Mouse (Mus musculus) gastrocnemius, adult 2 months (tissue): ENCODE data around the gene Clasp2. TPM values are rescaled to one million over a fixed set of nuclear protein-coding genes. Genes with fewer than 3 reads are reported as not detected.

Experiments used
- DNase-seq: peaks from one replicate; pipeline ENCODE4 v3.0.0; 2022
- H3K27ac ChIP-seq: fragments of 200-600 bp; 2 replicates; pipeline ENCODE4 v1.8.1; 2022; ENCODE audit warnings: mild to moderate bottlenecking
- H3K4me3 ChIP-seq: fragments of 200-600 bp; 2 replicates; pipeline ENCODE4 v1.8.1; 2022; ENCODE audit warnings: mild to moderate bottlenecking, moderate library complexity
- CTCF ChIP-seq: fragments of 200-600 bp; IDR thresholded peaks from 2 replicates; pipeline ENCODE4 v1.8.1; 2022; ENCODE audit warnings: antibody characterized with exemption, mild to moderate bottlenecking, moderate library complexity
- intact Hi-C: fragments of 180-260 bp; cut with DNase I; formaldehyde crosslinking; loops from one replicate; pipeline ENCODE4 v1.15.1; 2025
- total RNA-seq, 2 experiments: library from RNA; stranded (reverse); gene quantifications; 2 replicates each; pipeline ENCODE4 v1.2.3; 2021

The Clasp2 gene
- total RNA-seq, 2 experiments from 2014 or later = 42.0 to 52.7 TPM

DNA sequence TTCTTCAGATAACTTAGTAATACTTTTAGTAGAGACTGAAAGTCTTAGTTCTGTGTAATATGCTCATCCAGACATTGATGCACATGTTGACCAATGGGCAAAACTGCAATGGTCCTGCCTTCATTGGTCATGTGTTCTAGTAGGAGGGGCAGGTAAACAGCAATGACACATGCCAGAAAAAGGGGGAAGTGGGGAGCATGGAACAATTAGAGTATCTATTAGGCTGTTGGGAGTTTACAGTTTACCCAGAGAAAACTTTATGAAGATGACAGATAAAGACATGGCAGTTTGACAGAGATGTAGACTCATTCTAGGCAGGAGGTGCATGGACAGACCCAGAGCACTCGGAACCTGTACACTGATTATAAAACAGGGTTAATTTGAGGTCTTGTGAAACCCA lies 64.1 kb downstream of the Clasp2 start:
- Histone ChIP-seq H3K27ac (no peak overlapping the region), H3K4me3 (no peak overlapping the region)
- intact Hi-C loops = no loop called here
- no peak for DNase-seq
- no peak for TF ChIP-seq CTCF

DNA sequence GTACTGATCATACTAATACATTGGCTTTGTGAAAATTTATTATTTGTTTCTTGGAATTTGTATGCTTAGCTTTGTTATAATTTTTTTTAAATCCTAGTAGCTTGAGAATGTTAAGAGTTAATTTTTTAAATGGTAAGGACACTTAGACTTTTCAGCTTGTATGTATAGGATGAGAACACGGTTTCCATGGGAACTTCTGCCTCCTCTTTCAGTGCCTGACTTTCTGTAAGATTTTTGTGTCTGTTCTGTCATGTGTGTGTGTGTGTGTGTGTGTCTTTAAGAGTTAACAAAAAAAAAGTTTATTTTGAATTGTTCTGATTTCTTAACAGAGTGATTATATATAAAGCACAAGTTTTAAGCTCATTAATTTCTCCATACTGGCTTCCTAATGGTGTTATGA lies 70.1 kb downstream of the Clasp2 start:
- intact Hi-C loops = no loop called here
- DNase-seq = no peak
- Histone ChIP-seq H3K27ac (no peak overlapping the region), H3K4me3 (no peak overlapping the region)
- no peak for TF ChIP-seq CTCF

DNA sequence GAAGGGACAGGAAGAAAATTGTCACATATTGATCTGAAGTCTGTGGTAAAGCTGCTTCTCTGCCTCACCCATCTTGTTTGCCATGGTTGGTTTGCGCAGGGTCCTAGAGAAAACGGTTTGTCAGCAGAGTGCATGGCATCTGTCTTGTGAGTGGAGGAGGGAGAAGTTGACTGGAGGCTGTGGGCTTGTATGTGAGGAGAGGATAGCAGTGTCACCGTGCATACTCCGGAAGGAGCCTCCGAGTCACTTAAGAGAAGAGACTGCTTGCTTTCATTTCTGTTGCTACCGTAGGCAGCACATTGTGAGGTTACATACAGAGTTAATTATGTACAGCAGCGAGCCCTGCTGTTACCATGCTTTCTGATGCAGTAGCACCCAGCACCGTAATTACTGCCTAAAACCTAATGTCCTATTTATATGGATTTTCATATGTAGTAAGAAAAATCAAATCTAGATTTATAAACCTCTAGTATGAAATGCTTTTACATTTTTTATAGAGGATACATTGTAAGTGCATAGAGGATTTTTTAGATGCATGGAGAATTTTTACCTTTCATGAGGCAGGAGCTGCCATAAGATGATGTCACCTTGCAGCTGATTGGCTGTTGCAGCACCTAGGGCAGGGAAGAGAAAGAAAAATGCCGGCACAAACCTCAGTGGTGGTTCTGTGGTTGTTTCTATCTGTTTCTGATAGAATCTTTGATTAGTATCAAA lies 70.8 kb downstream of the Clasp2 start:
- TF ChIP-seq CTCF = no peak
- no peak for DNase-seq
- Histone ChIP-seq H3K27ac (peak overlapping the region; percentile 29; the same call in 1 of the 2 replicates), H3K4me3 (peak overlapping the region; percentile 27)
- intact Hi-C loops = no loop called here

DNA sequence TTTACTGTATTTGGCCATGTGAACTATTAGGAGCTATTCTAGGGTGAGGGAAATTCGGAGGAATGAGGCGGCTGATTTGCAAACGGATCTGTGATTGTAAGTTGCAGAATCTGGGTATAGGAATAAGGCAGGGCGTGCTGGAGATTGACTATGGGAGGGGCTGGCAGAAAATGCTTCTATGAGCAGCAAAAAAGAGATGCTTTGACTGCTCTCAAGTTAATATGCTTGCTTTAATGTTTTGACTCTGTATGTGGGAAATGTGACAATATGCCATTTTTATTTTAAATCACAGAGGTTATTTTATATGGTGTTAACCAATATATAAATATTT lies 71.4 kb downstream of the Clasp2 start:
- H3K4me3 ChIP-seq = no peak overlapping the region
- no peak for DNase-seq
- no peak overlapping the region for H3K27ac ChIP-seq
- no peak for TF ChIP-seq CTCF
- intact Hi-C loops = no loop called here

DNA sequence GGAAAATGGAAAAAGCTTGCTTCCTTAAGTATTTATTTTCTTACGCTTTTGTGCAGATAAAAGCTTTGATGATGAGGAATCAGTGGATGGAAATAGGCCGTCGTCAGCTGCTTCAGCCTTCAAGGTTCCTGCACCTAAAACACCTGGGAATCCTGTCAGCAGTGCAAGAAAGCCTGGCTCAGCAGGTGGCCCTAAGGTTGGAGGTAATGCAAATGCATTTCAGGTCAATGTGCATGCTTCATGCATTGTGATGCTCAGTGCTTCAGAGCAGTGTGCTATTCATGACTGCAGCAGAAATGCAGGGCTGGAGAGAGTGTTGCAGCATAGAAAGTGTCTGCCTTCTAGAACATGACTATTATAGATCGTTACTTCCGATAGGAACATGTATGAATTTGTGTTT lies 71.8 kb downstream of the Clasp2 start:
- no peak overlapping the region for H3K4me3 ChIP-seq
- intact Hi-C loops = no loop called here
- H3K27ac ChIP-seq = no peak overlapping the region
- DNase-seq = no peak
- TF ChIP-seq CTCF = no peak

DNA sequence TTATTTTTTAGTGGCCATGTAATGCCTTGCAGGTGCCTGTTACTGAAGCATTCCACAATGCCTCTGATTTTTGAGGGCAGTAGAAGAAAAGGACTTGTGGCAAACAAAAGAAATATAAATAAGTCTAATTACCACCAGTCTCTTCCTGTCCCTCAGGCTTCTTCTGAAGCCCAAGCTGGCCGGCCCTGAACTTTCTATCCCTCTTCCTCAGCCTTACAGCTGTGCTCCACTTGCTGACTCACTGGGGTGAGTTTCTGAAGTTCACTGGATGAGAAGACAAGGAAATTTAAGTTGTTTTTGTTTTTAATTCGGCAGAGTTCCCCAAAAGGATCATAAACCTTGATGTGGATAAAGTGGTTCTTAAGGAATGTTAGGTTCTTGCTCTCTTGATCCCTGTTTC lies 74.6 kb downstream of the Clasp2 start:
- TF ChIP-seq CTCF = no peak
- intact Hi-C loops = no loop called here
- no peak for DNase-seq
- Histone ChIP-seq H3K4me3 (no peak overlapping the region), H3K27ac (no peak overlapping the region)

DNA sequence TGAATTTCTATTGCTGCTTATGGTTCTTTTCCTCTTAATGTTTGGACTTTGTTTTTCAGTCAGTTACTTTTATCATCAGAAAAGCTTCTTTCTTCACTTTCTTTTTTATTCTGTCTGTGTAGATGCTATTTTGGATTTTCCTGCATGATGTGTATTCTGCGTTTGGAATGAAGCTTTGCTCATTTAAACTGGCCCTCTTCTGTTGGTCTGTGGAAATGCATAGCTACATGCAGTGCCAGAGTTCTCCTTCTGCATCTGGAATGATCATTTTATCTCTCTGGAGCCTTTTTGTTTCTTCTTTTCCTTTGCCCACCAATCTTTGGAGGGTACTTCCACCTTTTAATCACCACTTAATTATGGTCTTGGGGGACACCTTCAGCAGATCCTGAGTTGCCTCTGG lies 80.9 kb downstream of the Clasp2 start:
- DNase-seq = no peak
- H3K27ac ChIP-seq = no peak overlapping the region

DNA sequence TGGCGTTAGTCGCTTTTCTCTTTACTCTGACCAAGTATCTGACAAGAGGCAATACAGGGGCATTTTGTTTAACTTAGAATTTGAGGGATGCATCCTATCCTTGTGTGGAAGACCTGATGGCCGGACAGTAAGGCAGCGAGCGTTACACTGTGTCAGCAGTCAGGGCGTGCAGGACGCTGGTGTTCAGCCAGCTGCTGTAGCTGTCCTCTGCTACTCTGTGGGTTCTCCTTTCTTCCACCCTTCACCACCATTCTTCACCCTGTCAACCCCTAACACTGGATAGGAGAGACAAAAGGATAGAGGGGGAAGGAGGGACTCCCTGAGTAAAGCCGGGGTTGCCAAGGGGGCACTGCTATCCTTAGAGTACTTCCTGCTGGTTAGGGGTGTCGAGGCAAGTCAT lies 87.4 kb downstream of the Clasp2 start:
- DNase-seq = no peak
- no peak for TF ChIP-seq CTCF
- intact Hi-C loops = loop anchor here (10.0 kb wide), 1 partner anchor 84 kb away; the partner anchor contains the start of gene Clasp2
- no peak overlapping the region for H3K4me3 ChIP-seq
- no peak overlapping the region for H3K27ac ChIP-seq

More for the DNA sequence above, 80.9 kb downstream of the Clasp2 start:
- no peak overlapping the region for H3K4me3 ChIP-seq
- intact Hi-C loops = loop anchor here (10.0 kb wide), 1 partner anchor 77 kb away; the partner anchor contains the start of gene Clasp2
- peak; percentile 55 for TF ChIP-seq CTCF

DNA sequence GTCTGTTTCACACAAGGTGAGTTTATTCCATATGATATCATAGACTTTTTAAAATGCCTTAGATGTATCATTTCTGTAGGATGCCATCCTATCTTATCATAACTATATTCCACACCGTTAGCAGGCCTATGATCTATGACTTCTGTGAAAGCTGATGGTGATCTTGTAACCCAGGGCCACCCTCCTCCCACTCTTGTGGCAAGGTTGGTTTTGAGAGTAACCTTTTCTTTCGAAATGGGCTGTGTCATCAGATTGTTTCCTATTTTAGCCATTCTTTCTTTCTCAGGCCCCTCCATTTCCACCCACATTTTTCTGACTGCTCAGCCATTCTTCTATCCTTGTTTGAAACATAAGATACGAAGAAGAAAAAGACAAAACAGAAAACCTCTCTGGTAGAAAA lies 88.9 kb downstream of the Clasp2 start:
- Histone ChIP-seq H3K4me3 (no peak overlapping the region), H3K27ac (no peak overlapping the region)
- intact Hi-C loops = no loop called here
- no peak for TF ChIP-seq CTCF
- DNase-seq = no peak

DNA sequence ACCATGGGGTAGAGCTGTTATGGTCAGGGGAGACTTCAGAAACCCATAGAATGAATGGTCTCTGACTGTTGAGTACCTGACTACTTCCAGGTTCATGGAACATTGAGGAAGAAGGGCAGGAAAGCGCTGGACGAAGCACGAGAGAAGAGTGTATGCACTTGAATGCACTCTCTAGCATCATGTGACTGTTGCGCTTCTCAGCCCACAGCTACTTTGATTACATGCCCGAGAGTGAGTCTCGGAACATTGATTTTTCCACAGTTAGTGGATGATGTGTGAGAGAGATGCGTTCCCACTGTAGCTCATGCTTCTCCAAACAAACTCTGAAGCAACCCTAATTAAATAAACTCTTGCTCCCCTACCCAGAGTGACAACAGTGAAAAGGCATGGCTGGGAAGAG lies 92.2 kb downstream of the Clasp2 start:
- H3K4me3 ChIP-seq = no peak overlapping the region
- DNase-seq = no peak
- H3K27ac ChIP-seq = no peak overlapping the region
- intact Hi-C loops = no loop called here
- TF ChIP-seq CTCF = no peak

DNA sequence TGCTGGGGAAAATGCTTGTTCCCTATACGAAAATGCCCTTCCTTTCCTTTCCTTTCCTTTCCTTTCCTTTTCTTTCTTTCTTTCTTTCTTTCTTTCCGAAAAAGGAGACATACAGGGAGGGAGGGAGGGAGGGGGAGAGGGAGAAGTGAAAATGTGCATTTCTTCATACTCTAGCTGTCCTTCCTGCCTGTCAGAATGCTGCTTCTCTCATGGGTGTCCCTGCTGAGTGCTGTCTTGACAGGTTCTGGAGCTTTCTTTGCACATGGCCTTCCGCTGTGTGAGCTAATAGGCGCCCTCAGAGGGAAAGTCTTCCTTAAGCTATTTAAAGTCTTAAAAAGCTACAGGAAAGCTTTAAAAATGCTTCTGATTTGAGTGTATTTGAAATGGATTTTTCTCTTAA lies 95.7 kb downstream of the Clasp2 start:
- no peak for DNase-seq
- H3K4me3 ChIP-seq = no peak overlapping the region
- intact Hi-C loops = no loop called here
- H3K27ac ChIP-seq = no peak overlapping the region
- no peak for TF ChIP-seq CTCF

DNA sequence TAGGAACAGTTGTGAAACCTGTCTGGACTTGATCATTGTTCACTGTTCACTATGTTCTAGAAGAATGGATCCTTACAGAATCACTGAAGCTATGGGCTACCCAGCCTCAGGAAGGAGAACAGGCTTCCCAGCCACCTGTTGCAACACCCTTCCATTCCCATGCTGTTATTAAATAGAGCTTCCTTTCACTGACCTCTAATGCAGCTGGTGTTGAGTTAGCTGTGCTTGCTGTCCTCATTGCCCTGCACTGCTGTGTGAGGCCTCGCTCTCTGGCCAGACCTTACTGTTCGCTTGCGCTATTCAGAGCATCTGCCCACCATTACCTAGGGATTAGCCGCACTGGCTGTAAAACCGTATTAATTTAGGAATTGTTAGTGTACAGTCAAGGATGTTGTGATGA lies 96.2 kb downstream of the Clasp2 start:
- no peak overlapping the region for H3K4me3 ChIP-seq
- intact Hi-C loops = no loop called here
- DNase-seq = no peak
- no peak for TF ChIP-seq CTCF
- no peak overlapping the region for H3K27ac ChIP-seq

DNA sequence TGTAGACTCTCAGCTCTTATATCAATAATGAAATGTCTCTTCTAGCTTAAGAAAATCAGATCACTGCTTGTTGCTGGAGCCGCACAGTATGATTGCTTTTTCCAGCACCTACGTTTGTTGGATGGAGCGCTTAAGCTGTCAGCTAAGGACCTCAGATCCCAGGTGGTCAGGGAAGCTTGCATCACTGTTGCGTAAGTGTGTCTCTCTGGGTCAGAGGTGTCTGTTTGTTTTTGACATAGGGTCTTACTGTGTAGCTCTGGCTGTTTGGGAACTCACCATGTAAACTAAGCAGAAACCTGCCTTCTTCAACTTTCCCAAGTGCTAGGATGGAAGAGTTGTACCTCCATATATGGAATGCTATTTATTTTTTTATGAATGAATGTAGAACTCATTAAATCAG lies 102.8 kb downstream of the Clasp2 start:
- DNase-seq = no peak
- intact Hi-C loops = no loop called here
- H3K4me3 ChIP-seq = no peak overlapping the region
- H3K27ac ChIP-seq = no peak overlapping the region
- TF ChIP-seq CTCF = no peak

DNA sequence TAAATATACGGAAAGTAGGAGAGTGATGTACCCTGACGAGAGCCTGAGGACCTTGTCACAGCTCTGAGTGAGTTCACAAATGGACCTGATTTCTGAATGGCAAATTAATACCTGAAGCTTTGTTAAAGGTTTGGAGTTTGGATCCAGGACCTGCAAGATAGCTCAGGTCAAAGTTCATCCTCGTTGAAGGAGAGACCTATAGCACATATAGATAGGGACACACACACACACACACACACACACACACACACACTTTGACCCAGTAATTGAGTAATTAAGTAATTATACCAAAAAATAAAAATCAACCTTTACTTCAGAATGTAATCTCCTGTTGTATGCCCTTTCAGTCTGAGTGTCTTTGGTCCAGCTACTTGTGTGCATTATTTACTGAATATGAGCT lies 114.2 kb downstream of the Clasp2 start:
- Histone ChIP-seq H3K4me3 (no peak overlapping the region), H3K27ac (no peak overlapping the region)
- intact Hi-C loops = no loop called here
- TF ChIP-seq CTCF = no peak
- DNase-seq = no peak
